Mouse (Mus musculus) G1E (cell line): ENCODE data around the gene Actn4.

Experiments
- CTCF ChIP-seq: IDR thresholded peaks from 2 replicates; pipeline ENCODE4 v1.5.1; 2012; ENCODE audit warnings: low read depth, low read length, inconsistent platforms, mixed read lengths
- GATA1 ChIP-seq: IDR thresholded peaks from 2 replicates; pipeline ENCODE4 v1.6.1; 2012; ENCODE audit warnings: borderline replicate concordance, low read length, inconsistent platforms, mixed read lengths
- GATA2 ChIP-seq: IDR thresholded peaks from 2 replicates; pipeline ENCODE4 v1.6.1; 2012; ENCODE audit warnings: low read depth, low read length, inconsistent platforms, borderline replicate concordance
- TAL1 ChIP-seq: conservative IDR thresholded peaks from 2 replicates; pipeline ENCODE4 v1.6.1; 2012; ENCODE audit warnings: low read depth, low read length, inconsistent platforms, mixed read lengths

GRCm38 (mm10) chr7:28985207-28985606 lies 23.1 kb upstream of the Actn4 start:
- no peak for TF ChIP-seq CTCF
- TF ChIP-seq GATA1 = no peak
- no peak for TF ChIP-seq GATA2
- TF ChIP-seq TAL1 = no peak
